Mouse (Mus musculus): ENCODE measurements around the gene Chd4. TPM values are rescaled to one million over a fixed set of nuclear protein-coding genes. Genes with fewer than 3 reads are reported as not detected.

Gene Chd4
- 20.0 and 24.5 TPM in 2 replicates for polyA plus RNA-seq (2015; fragmentation: Nextera tagmentation; extraction: Ambion mirVana)

GRCm38 (mm10) chr6:125095391-125096278 lies at the start of gene Chd4:
Gene Chd4, plus strand, starts transcription at chr6:125095981.
- H3K4me3 ChIP-seq (ENCODE audit: low read depth, low read length) = peak within 1 kb of the TSS; percentile 99
- TF ChIP-seq EP300 (IDR thresholded peaks at IDR 0.05; ENCODE audit: low read depth) (no peak), CTCF (IDR thresholded peaks at IDR 0.05; ENCODE audit: low read depth) (no peak)
- H3K9ac ChIP-seq (replicated peaks) = peak within 1 kb of the TSS; percentile 97
- peaks cover 39% of the 10 kb centered on the region for H3K4me1 ChIP-seq (ENCODE audit: insufficient read depth)
- no peaks in the 10 kb centered on the region for H3K27me3 ChIP-seq (ENCODE audit: insufficient read depth, low read length)
- peak within 1 kb of the TSS; percentile 96 for H3K27ac ChIP-seq (ENCODE audit: low read depth)
- DNase-seq = peak; percentile 96
- no peaks in the 10 kb centered on the region for H3K9me3 ChIP-seq (ENCODE audit: low read length)
- H3K36me3 ChIP-seq (replicated peaks; ENCODE audit: insufficient read depth, low read length) = peaks cover 22% of the 10 kb centered on the region
- ATAC-seq = peak; percentile 79
- peak within 1 kb of the TSS; percentile 98 for H3K4me2 ChIP-seq (ENCODE audit: low read depth, low read length)
- WGBS (ENCODE audit: insufficient replicate concordance) = 5% methylated on average over 34 of the region's 45 CpGs

- TF ChIP-seq CTCF (IDR thresholded peaks at IDR 0.05; ENCODE audit: low read depth) (peak; percentile 96), EP300 (IDR thresholded peaks at IDR 0.05; ENCODE audit: low read depth) (no peak)
- H3K9ac ChIP-seq (replicated peaks) = no peak overlapping the region
- H3K4me2 ChIP-seq (ENCODE audit: low read depth, low read length) = no peak overlapping the region
- H3K9me3 ChIP-seq (ENCODE audit: low read length) = no peaks in the 10 kb centered on the region
- no peak overlapping the region for H3K27ac ChIP-seq (ENCODE audit: low read depth)
- peaks cover 65% of the 10 kb centered on the region for H3K36me3 ChIP-seq (replicated peaks; ENCODE audit: insufficient read depth, low read length)
- 36% methylated on average over 5 of the region's 5 CpGs for WGBS (ENCODE audit: insufficient replicate concordance)
- H3K4me1 ChIP-seq (ENCODE audit: insufficient read depth) = peaks cover 3% of the 10 kb centered on the region; the same call in 1 of the 2 replicates
- H3K27me3 ChIP-seq (ENCODE audit: insufficient read depth, low read length) = no peaks in the 10 kb centered on the region
- no peak overlapping the region for H3K4me3 ChIP-seq (ENCODE audit: low read depth, low read length)
- DNase-seq = peak; percentile 85
- peak; percentile 59 for ATAC-seq
These were observed 49.1 kb upstream of the Chd4 start for GRCm38 (mm10) chr6:125046691-125047090.

- Histone ChIP-seq H3K36me3 (replicated peaks; ENCODE audit: insufficient read depth, low read length) (peaks cover 64% of the 10 kb centered on the region), H3K4me1 (ENCODE audit: insufficient read depth) (no peaks in the 10 kb centered on the region), H3K9ac (replicated peaks) (no peak within 1 kb of the TSS), H3K27me3 (ENCODE audit: insufficient read depth, low read length) (no peaks in the 10 kb centered on the region), H3K4me3 (ENCODE audit: low read depth, low read length) (no peak within 1 kb of the TSS), H3K27ac (ENCODE audit: low read depth) (no peak within 1 kb of the TSS), H3K4me2 (ENCODE audit: low read depth, low read length) (no peak within 1 kb of the TSS), H3K9me3 (ENCODE audit: low read length) (no peaks in the 10 kb centered on the region)
- no peak for DNase-seq
- WGBS (ENCODE audit: insufficient replicate concordance) = 66% methylated on average over 20 of the region's 20 CpGs
- no peak for ATAC-seq
- TF ChIP-seq EP300 (IDR thresholded peaks at IDR 0.05; ENCODE audit: low read depth) = no peak
- TF ChIP-seq CTCF (IDR thresholded peaks at IDR 0.05; ENCODE audit: low read depth) = no peak
These were observed 46.1 kb upstream of the Chd4 start, which contains the start of gene Acrbp for GRCm38 (mm10) chr6:125049678-125050077. Gene Acrbp, plus strand, starts transcription at chr6:125049689.

GRCm38 (mm10) chr6:125051237-125051636 lies 44.5 kb upstream of the Chd4 start:
- no peak for DNase-seq

GRCm38 (mm10) chr6:125061493-125061892 lies 34.3 kb upstream of the Chd4 start:
- Histone ChIP-seq H3K4me1 (ENCODE audit: insufficient read depth) (no peaks in the 10 kb centered on the region), H3K27me3 (ENCODE audit: insufficient read depth, low read length) (0 out of 2 replicates have a peak, but pooled peaks cover 4% of the 10 kb centered on the region), H3K9ac (replicated peaks) (no peak overlapping the region), H3K4me3 (ENCODE audit: low read depth, low read length) (no peak overlapping the region), H3K36me3 (replicated peaks; ENCODE audit: insufficient read depth, low read length) (no peaks in the 10 kb centered on the region), H3K4me2 (ENCODE audit: low read depth, low read length) (no peak overlapping the region), H3K9me3 (ENCODE audit: low read length) (no peaks in the 10 kb centered on the region), H3K27ac (ENCODE audit: low read depth) (no peak overlapping the region)
- no peak for TF ChIP-seq CTCF (IDR thresholded peaks at IDR 0.05; ENCODE audit: low read depth)
- no peak for TF ChIP-seq EP300 (IDR thresholded peaks at IDR 0.05; ENCODE audit: low read depth)
- WGBS (ENCODE audit: insufficient replicate concordance) = 54% methylated on average over 6 of the region's 6 CpGs
- ATAC-seq (no peak), DNase-seq (no peak)

More at GRCm38 (mm10) chr6:125051237-125051636, 44.5 kb upstream of the Chd4 start:
- no peaks in the 10 kb centered on the region for H3K27me3 ChIP-seq (ENCODE audit: insufficient read depth, low read length)
- H3K27ac ChIP-seq (ENCODE audit: low read depth) = no peak overlapping the region
- ATAC-seq = no peak
- no peak overlapping the region for H3K4me3 ChIP-seq (ENCODE audit: low read depth, low read length)
- H3K4me1 ChIP-seq (ENCODE audit: insufficient read depth) = no peaks in the 10 kb centered on the region
- H3K36me3 ChIP-seq (replicated peaks; ENCODE audit: insufficient read depth, low read length) = peaks cover 56% of the 10 kb centered on the region
- no peak overlapping the region for H3K9ac ChIP-seq (replicated peaks)
- TF ChIP-seq EP300 (IDR thresholded peaks at IDR 0.05; ENCODE audit: low read depth) (no peak), CTCF (IDR thresholded peaks at IDR 0.05; ENCODE audit: low read depth) (peak; percentile 52)
- 76% methylated on average over 5 of the region's 5 CpGs for WGBS (ENCODE audit: insufficient replicate concordance)
- H3K9me3 ChIP-seq (ENCODE audit: low read length) = no peaks in the 10 kb centered on the region
- H3K4me2 ChIP-seq (ENCODE audit: low read depth, low read length) = no peak overlapping the region

GRCm38 (mm10) chr6:125062511-125062910 lies 33.3 kb upstream of the Chd4 start:
- Histone ChIP-seq H3K27ac (ENCODE audit: low read depth) (no peak overlapping the region), H3K9me3 (ENCODE audit: low read length) (no peaks in the 10 kb centered on the region), H3K4me1 (ENCODE audit: insufficient read depth) (no peaks in the 10 kb centered on the region), H3K4me2 (ENCODE audit: low read depth, low read length) (no peak overlapping the region), H3K36me3 (replicated peaks; ENCODE audit: insufficient read depth, low read length) (no peaks in the 10 kb centered on the region), H3K9ac (replicated peaks) (no peak overlapping the region; the same call in 1 of the 2 replicates), H3K27me3 (ENCODE audit: insufficient read depth, low read length) (0 out of 2 replicates have a peak, but pooled peaks cover 4% of the 10 kb centered on the region), H3K4me3 (ENCODE audit: low read depth, low read length) (no peak overlapping the region)
- 66% methylated on average over 5 of the region's 5 CpGs for whole genome bisulfite sequencing (ENCODE audit: insufficient replicate concordance)
- no peak for ATAC-seq
- TF ChIP-seq EP300 (IDR thresholded peaks at IDR 0.05; ENCODE audit: low read depth) (no peak), CTCF (IDR thresholded peaks at IDR 0.05; ENCODE audit: low read depth) (no peak)
- DNase-seq = no peak

Measured in liver, postnatal 0 days (tissue).